Mouse (Mus musculus) embryonic facial prominence, embryonic 13.5 days (tissue): ENCODE measurements around the gene Col5a1. TPM values are rescaled to one million over a fixed set of nuclear protein-coding genes. Genes with fewer than 3 reads are reported as not detected.
A peak's percentile ranks its signal among the peaks of the same experiment; 100 is the strongest.

Experiments
- ATAC-seq: fragments of 200-750 bp; cut with Nextera tagmentation; 2 replicates; pipeline ENCODE4 v1.8.0; 2017; ENCODE audit warnings: low read depth; ENCODE audit not compliant: insufficient number of reproducible peaks, insufficient read depth, low FRiP score, low TSS enrichment
- H3K27ac ChIP-seq: fragments of 300-500 bp; sonication (generic); 2 replicates; pipeline ENCODE4 v1.5.1; 2015; ENCODE audit warnings: moderate library complexity, mild to moderate bottlenecking, inconsistent platforms
- H3K27me3 ChIP-seq: fragments of 300-500 bp; sonication (generic); 2 replicates; pipeline ENCODE4 v1.6.1; 2015; ENCODE audit warnings: mild to moderate bottlenecking, inconsistent platforms
- H3K36me3 ChIP-seq: fragments of 300-500 bp; sonication (generic); 2 replicates; pipeline ENCODE4 v1.6.1; 2015; ENCODE audit warnings: mild to moderate bottlenecking, inconsistent platforms
- H3K4me1 ChIP-seq: fragments of 300-500 bp; sonication (generic); 2 replicates; pipeline ENCODE4 v1.6.1; 2015; ENCODE audit warnings: inconsistent platforms
- H3K4me2 ChIP-seq: fragments of 300-500 bp; sonication (generic); 2 replicates; pipeline ENCODE4 v1.6.1; 2015; ENCODE audit warnings: moderate library complexity, mild to moderate bottlenecking, inconsistent platforms
- H3K4me3 ChIP-seq: fragments of 300-500 bp; sonication (generic); 2 replicates; pipeline ENCODE4 v1.5.1; 2015; ENCODE audit warnings: mild to moderate bottlenecking, inconsistent platforms
- H3K9ac ChIP-seq: fragments of 300-500 bp; sonication (generic); 2 replicates; pipeline ENCODE4 v1.6.1; 2015; ENCODE audit warnings: mild to moderate bottlenecking, inconsistent platforms
- H3K9me3 ChIP-seq: fragments of 300-500 bp; sonication (generic); 2 replicates; pipeline ENCODE4 v1.6.1; 2016; ENCODE audit warnings: inconsistent platforms
- WGBS: fragments of 180-500 bp; shearing (Covaris S2); methylation state at CpG from one replicate; pipeline ENCODE4 v1.1.7; 2015; ENCODE audit warnings: mixed read lengths; 5-methylcytosine and 5-hydroxymethylcytosine counted together
- polyA plus RNA-seq: library from polyadenylated mRNA; unstranded; fragments of >200 nt; fragmentation: Nextera tagmentation; extraction: Ambion mirVana; gene quantifications from 2 replicates; pipeline ENCODE4 v1.2.1, GENCODE M21; 2015

The Col5a1 gene
- polyA plus RNA-seq, 1 experiment from 2014 or later, result 104 TPM

- Histone ChIP-seq H3K4me1 (peaks cover 67% of the 10 kb centered on the region), H3K27me3 (no peaks in the 10 kb centered on the region), H3K9ac (peak overlapping the region; percentile 94), H3K4me2 (peak overlapping the region; percentile 96), H3K36me3 (peaks cover 17% of the 10 kb centered on the region; the same call in 1 of the 2 replicates), H3K4me3 (peak overlapping the region; percentile 88), H3K9me3 (no peaks in the 10 kb centered on the region), H3K27ac (peak overlapping the region; percentile 98)
- WGBS, result under 1% methylated on average over 67 of the region's 67 CpGs
- 0 out of 2 replicates have a peak, but pooled peaks have one; percentile 12 for ATAC-seq
Measured at GRCm38 (mm10) chr2:27886608-27887460, 609 bp downstream of the Col5a1 start.

- no peak for ATAC-seq
- H3K4me2 ChIP-seq, result peak overlapping the region; percentile 96
- H3K4me1 ChIP-seq, result peaks cover 69% of the 10 kb centered on the region
Measured at GRCm38 (mm10) chr2:27887461-27888264, 1.4 kb downstream of the Col5a1 start.

GRCm38 (mm10) chr2:27888603-27889545 is 2.6 kb downstream of the Col5a1 start:
- 13% methylated on average over 10 of the region's 10 CpGs for WGBS
- H3K27ac ChIP-seq, result peak overlapping the region; percentile 98
- H3K4me3 ChIP-seq, result peak overlapping the region; percentile 88
- H3K27me3 ChIP-seq, result no peaks in the 10 kb centered on the region
- H3K36me3 ChIP-seq, result peaks cover 24% of the 10 kb centered on the region; the same call in 1 of the 2 replicates
- peak overlapping the region; percentile 94 for H3K9ac ChIP-seq
- peak overlapping the region; percentile 96 for H3K4me2 ChIP-seq
- H3K9me3 ChIP-seq, result no peaks in the 10 kb centered on the region
- no peak for ATAC-seq
- H3K4me1 ChIP-seq, result peaks cover 73% of the 10 kb centered on the region

More at GRCm38 (mm10) chr2:27887461-27888264, 1.4 kb downstream of the Col5a1 start:
- peaks cover 19% of the 10 kb centered on the region; the same call in 1 of the 2 replicates for H3K36me3 ChIP-seq
- peak overlapping the region; percentile 98 for H3K27ac ChIP-seq
- WGBS, result 12% methylated on average over 11 of the region's 11 CpGs
- peak overlapping the region; percentile 88 for H3K4me3 ChIP-seq
- peak overlapping the region; percentile 94 for H3K9ac ChIP-seq
- H3K9me3 ChIP-seq, result no peaks in the 10 kb centered on the region
- no peaks in the 10 kb centered on the region for H3K27me3 ChIP-seq

GRCm38 (mm10) chr2:27891922-27892541 is 5.8 kb downstream of the Col5a1 start:
- no peak for ATAC-seq
- no peak overlapping the region for H3K27ac ChIP-seq
- H3K4me3 ChIP-seq, result no peak overlapping the region
- no peaks in the 10 kb centered on the region for H3K9me3 ChIP-seq
- H3K9ac ChIP-seq, result no peak overlapping the region
- peaks cover 86% of the 10 kb centered on the region for H3K4me1 ChIP-seq
- 89% methylated on average over 7 of the region's 7 CpGs for WGBS
- H3K36me3 ChIP-seq, result peaks cover 29% of the 10 kb centered on the region; the same call in 1 of the 2 replicates
- no peaks in the 10 kb centered on the region for H3K27me3 ChIP-seq
- no peak overlapping the region for H3K4me2 ChIP-seq

GRCm38 (mm10) chr2:27893015-27893414 is 6.8 kb downstream of the Col5a1 start:
- no peak for ATAC-seq
- Histone ChIP-seq H3K9ac (no peak overlapping the region), H3K9me3 (no peaks in the 10 kb centered on the region), H3K27me3 (no peaks in the 10 kb centered on the region), H3K36me3 (peaks cover 29% of the 10 kb centered on the region; the same call in 1 of the 2 replicates), H3K4me3 (no peak overlapping the region), H3K4me2 (no peak overlapping the region), H3K4me1 (peaks cover 85% of the 10 kb centered on the region), H3K27ac (no peak overlapping the region)
- 93% methylated on average over 12 of the region's 12 CpGs for WGBS

- no peaks in the 10 kb centered on the region for H3K27me3 ChIP-seq
- H3K36me3 ChIP-seq, result peaks cover 31% of the 10 kb centered on the region; the same call in 1 of the 2 replicates
- no peak overlapping the region for H3K4me3 ChIP-seq
- H3K9me3 ChIP-seq, result no peaks in the 10 kb centered on the region
- H3K9ac ChIP-seq, result 0 out of 2 replicates have a peak overlapping the region, but pooled peaks have one; percentile 28
- H3K27ac ChIP-seq, result no peak overlapping the region
- H3K4me1 ChIP-seq, result peaks cover 77% of the 10 kb centered on the region
- no peak for ATAC-seq
- 84% methylated on average over 5 of the region's 5 CpGs for WGBS
- no peak overlapping the region for H3K4me2 ChIP-seq
Measured at GRCm38 (mm10) chr2:27894986-27895385, 8.8 kb downstream of the Col5a1 start.

GRCm38 (mm10) chr2:27895648-27896047 is 9.4 kb downstream of the Col5a1 start:
- Histone ChIP-seq H3K27ac (no peak overlapping the region), H3K9ac (0 out of 2 replicates have a peak overlapping the region, but pooled peaks have one; percentile 28), H3K4me2 (no peak overlapping the region), H3K36me3 (peaks cover 25% of the 10 kb centered on the region; the same call in 1 of the 2 replicates), H3K27me3 (no peaks in the 10 kb centered on the region), H3K9me3 (no peaks in the 10 kb centered on the region), H3K4me1 (peaks cover 77% of the 10 kb centered on the region), H3K4me3 (no peak overlapping the region)
- WGBS, result 67% methylated on average over 4 of the region's 4 CpGs
- no peak for ATAC-seq

- peaks cover 13% of the 10 kb centered on the region; the same call in 1 of the 2 replicates for H3K36me3 ChIP-seq
- H3K27me3 ChIP-seq, result no peaks in the 10 kb centered on the region
- no peak overlapping the region for H3K27ac ChIP-seq
- 33% methylated on average over 6 of the region's 6 CpGs for WGBS
- no peak overlapping the region for H3K4me2 ChIP-seq
- H3K4me3 ChIP-seq, result no peak overlapping the region
- ATAC-seq, result no peak
- H3K4me1 ChIP-seq, result peaks cover 77% of the 10 kb centered on the region
- no peaks in the 10 kb centered on the region for H3K9me3 ChIP-seq
- H3K9ac ChIP-seq, result 0 out of 2 replicates have a peak overlapping the region, but pooled peaks have one; percentile 32
Measured at GRCm38 (mm10) chr2:27897161-27897560, 10.9 kb downstream of the Col5a1 start.

- WGBS, result 61% methylated on average over 3 of the region's 3 CpGs
- Histone ChIP-seq H3K4me2 (no peak overlapping the region), H3K9me3 (no peaks in the 10 kb centered on the region), H3K9ac (no peak overlapping the region), H3K4me3 (no peak overlapping the region), H3K27ac (no peak overlapping the region), H3K36me3 (peaks cover 10% of the 10 kb centered on the region; the same call in 1 of the 2 replicates), H3K27me3 (no peaks in the 10 kb centered on the region), H3K4me1 (peaks cover 72% of the 10 kb centered on the region)
- no peak for ATAC-seq
Measured at GRCm38 (mm10) chr2:27899894-27900293, 13.7 kb downstream of the Col5a1 start.

- Histone ChIP-seq H3K27ac (peak overlapping the region; percentile 51; the same call in 1 of the 2 replicates), H3K4me1 (peaks cover 65% of the 10 kb centered on the region)
- no peak for ATAC-seq
Measured at GRCm38 (mm10) chr2:27901076-27901475, 14.9 kb downstream of the Col5a1 start.

More at GRCm38 (mm10) chr2:27901076-27901475, 14.9 kb downstream of the Col5a1 start:
- no peaks in the 10 kb centered on the region for H3K9me3 ChIP-seq
- H3K27me3 ChIP-seq, result no peaks in the 10 kb centered on the region
- WGBS, result 67% methylated on average over 2 of the region's 2 CpGs
- H3K4me2 ChIP-seq, result no peak overlapping the region
- H3K4me3 ChIP-seq, result no peak overlapping the region
- no peak overlapping the region for H3K9ac ChIP-seq
- 0 out of 2 replicates have a peak, but pooled peaks cover 4% of the 10 kb centered on the region for H3K36me3 ChIP-seq
